Mouse (Mus musculus): ENCODE results near the gene Gpr62. TPM values are rescaled to one million over a fixed set of nuclear protein-coding genes. Genes with fewer than 3 reads are reported as not detected.

Gpr62 gene
- polyA plus RNA-seq, 1 experiment from 2014 or later, result 0.66 TPM

- H3K9ac ChIP-seq (ENCODE audit: low read depth, low read length), result no peak overlapping the region
Observed at GRCm38 (mm10) chr9:106449947-106450346, 15.8 kb downstream of the Gpr62 start.

GRCm38 (mm10) chr9:106448498-106449031, 17.2 kb downstream of the Gpr62 start:
- peaks cover 66% of the 10 kb centered on the region for H3K4me1 ChIP-seq (ENCODE audit: control insufficient read depth, insufficient read depth, low read length)
- H3K9ac ChIP-seq (ENCODE audit: low read depth, low read length), result peak overlapping the region; percentile 71
- no peaks in the 10 kb centered on the region for H3K27me3 ChIP-seq (ENCODE audit: control insufficient read depth, insufficient read depth, low read length)
- H3K9me3 ChIP-seq (ENCODE audit: control insufficient read depth, low read length), result no peaks in the 10 kb centered on the region
- peak; percentile 45 for ATAC-seq (ENCODE audit: low FRiP score, low TSS enrichment)
- WGBS, result under 1% methylated on average over 23 of the region's 23 CpGs
- H3K4me3 ChIP-seq (ENCODE audit: low read length), result peak overlapping the region; percentile 47
- peak overlapping the region; percentile 78; the same call in 1 of the 2 replicates for H3K27ac ChIP-seq (ENCODE audit: low read depth, low read length)
- peak overlapping the region; percentile 71 for H3K4me2 ChIP-seq (replicated peaks; ENCODE audit: low read depth, low read length)
- H3K36me3 ChIP-seq (ENCODE audit: control insufficient read depth, insufficient read depth, low read length), result no peaks in the 10 kb centered on the region

More at GRCm38 (mm10) chr9:106449947-106450346, 15.8 kb downstream of the Gpr62 start:
- WGBS, result 81% methylated on average over 8 of the region's 8 CpGs
- no peak overlapping the region for H3K4me3 ChIP-seq (ENCODE audit: low read length)
- H3K9me3 ChIP-seq (ENCODE audit: control insufficient read depth, low read length), result no peaks in the 10 kb centered on the region
- H3K27ac ChIP-seq (ENCODE audit: low read depth, low read length), result peak overlapping the region; percentile 59; the same call in 1 of the 2 replicates
- peaks cover 67% of the 10 kb centered on the region for H3K4me1 ChIP-seq (ENCODE audit: control insufficient read depth, insufficient read depth, low read length)
- H3K27me3 ChIP-seq (ENCODE audit: control insufficient read depth, insufficient read depth, low read length), result no peaks in the 10 kb centered on the region
- ATAC-seq (ENCODE audit: low FRiP score, low TSS enrichment), result no peak
- H3K36me3 ChIP-seq (ENCODE audit: control insufficient read depth, insufficient read depth, low read length), result no peaks in the 10 kb centered on the region
- no peak overlapping the region for H3K4me2 ChIP-seq (replicated peaks; ENCODE audit: low read depth, low read length)

- Histone ChIP-seq H3K27ac (ENCODE audit: low read depth, low read length) (peak overlapping the region; percentile 74; the same call in 1 of the 2 replicates), H3K4me2 (replicated peaks; ENCODE audit: low read depth, low read length) (peak overlapping the region; percentile 71), H3K36me3 (ENCODE audit: control insufficient read depth, insufficient read depth, low read length) (no peaks in the 10 kb centered on the region), H3K4me1 (ENCODE audit: control insufficient read depth, insufficient read depth, low read length) (peaks cover 63% of the 10 kb centered on the region), H3K27me3 (ENCODE audit: control insufficient read depth, insufficient read depth, low read length) (no peaks in the 10 kb centered on the region), H3K4me3 (ENCODE audit: low read length) (peak overlapping the region; percentile 47), H3K9ac (ENCODE audit: low read depth, low read length) (peak overlapping the region; percentile 71; the same call in 1 of the 2 replicates), H3K9me3 (ENCODE audit: control insufficient read depth, low read length) (no peaks in the 10 kb centered on the region)
- 0 out of 2 replicates have a peak, but pooled peaks have one; percentile 0 for ATAC-seq (ENCODE audit: low FRiP score, low TSS enrichment)
- 36% methylated on average over 9 of the region's 9 CpGs for WGBS
Observed at GRCm38 (mm10) chr9:106447951-106448350, 17.8 kb downstream of the Gpr62 start.

GRCm38 (mm10) chr9:106447348-106447747, 18.4 kb downstream of the Gpr62 start, which contains the start of the genes Abhd14b and Abhd14a:
Gene Abhd14b, plus strand, starts transcription at chr9:106447459.
Gene Abhd14a, minus strand, starts transcription at chr9:106447678.
- WGBS, result under 1% methylated on average over 24 of the region's 24 CpGs
- no peaks in the 10 kb centered on the region for H3K36me3 ChIP-seq (ENCODE audit: control insufficient read depth, insufficient read depth, low read length)
- H3K4me3 ChIP-seq (ENCODE audit: low read length), result peak within 1 kb of the TSS; percentile 47
- no peaks in the 10 kb centered on the region for H3K9me3 ChIP-seq (ENCODE audit: control insufficient read depth, low read length)
- no peaks in the 10 kb centered on the region for H3K27me3 ChIP-seq (ENCODE audit: control insufficient read depth, insufficient read depth, low read length)
- peak; percentile 86 for ATAC-seq (ENCODE audit: low FRiP score, low TSS enrichment)
- H3K27ac ChIP-seq (ENCODE audit: low read depth, low read length), result peak within 1 kb of the TSS; percentile 78; the same call in 1 of the 2 replicates
- peak within 1 kb of the TSS; percentile 71 for H3K9ac ChIP-seq (ENCODE audit: low read depth, low read length)
- H3K4me1 ChIP-seq (ENCODE audit: control insufficient read depth, insufficient read depth, low read length), result peaks cover 57% of the 10 kb centered on the region
- peak within 1 kb of the TSS; percentile 71 for H3K4me2 ChIP-seq (replicated peaks; ENCODE audit: low read depth, low read length)

GRCm38 (mm10) chr9:106444836-106445235, 20.9 kb downstream of the Gpr62 start:
- no peaks in the 10 kb centered on the region for H3K27me3 ChIP-seq (ENCODE audit: control insufficient read depth, insufficient read depth, low read length)
- no peaks in the 10 kb centered on the region for H3K36me3 ChIP-seq (ENCODE audit: control insufficient read depth, insufficient read depth, low read length)
- H3K9me3 ChIP-seq (ENCODE audit: control insufficient read depth, low read length), result no peaks in the 10 kb centered on the region
- no peak overlapping the region for H3K27ac ChIP-seq (ENCODE audit: low read depth, low read length)
- no peak overlapping the region for H3K4me2 ChIP-seq (replicated peaks; ENCODE audit: low read depth, low read length)
- H3K9ac ChIP-seq (ENCODE audit: low read depth, low read length), result no peak overlapping the region
- no peak overlapping the region for H3K4me3 ChIP-seq (ENCODE audit: low read length)
- ATAC-seq (ENCODE audit: low FRiP score, low TSS enrichment), result no peak
- H3K4me1 ChIP-seq (ENCODE audit: control insufficient read depth, insufficient read depth, low read length), result peaks cover 35% of the 10 kb centered on the region
- WGBS, result 66% methylated on average over 4 of the region's 4 CpGs

- Histone ChIP-seq H3K36me3 (ENCODE audit: control insufficient read depth, insufficient read depth, low read length) (no peaks in the 10 kb centered on the region), H3K4me2 (replicated peaks; ENCODE audit: low read depth, low read length) (no peak overlapping the region), H3K4me3 (ENCODE audit: low read length) (no peak overlapping the region), H3K9me3 (ENCODE audit: control insufficient read depth, low read length) (no peaks in the 10 kb centered on the region), H3K4me1 (ENCODE audit: control insufficient read depth, insufficient read depth, low read length) (peaks cover 25% of the 10 kb centered on the region), H3K27me3 (ENCODE audit: control insufficient read depth, insufficient read depth, low read length) (no peaks in the 10 kb centered on the region), H3K9ac (ENCODE audit: low read depth, low read length) (no peak overlapping the region), H3K27ac (ENCODE audit: low read depth, low read length) (no peak overlapping the region)
- ATAC-seq (ENCODE audit: low FRiP score, low TSS enrichment), result no peak
- 79% methylated on average over 5 of the region's 5 CpGs for WGBS
Observed at GRCm38 (mm10) chr9:106442680-106443079, 23.1 kb downstream of the Gpr62 start.

- no peak overlapping the region for H3K9ac ChIP-seq (ENCODE audit: low read depth, low read length)
- ATAC-seq (ENCODE audit: low FRiP score, low TSS enrichment), result no peak
- 78% methylated on average over 9 of the region's 9 CpGs for WGBS
- H3K4me1 ChIP-seq (ENCODE audit: control insufficient read depth, insufficient read depth, low read length), result peaks cover 17% of the 10 kb centered on the region
- H3K27ac ChIP-seq (ENCODE audit: low read depth, low read length), result no peak overlapping the region
- H3K9me3 ChIP-seq (ENCODE audit: control insufficient read depth, low read length), result no peaks in the 10 kb centered on the region
- no peak overlapping the region for H3K4me3 ChIP-seq (ENCODE audit: low read length)
- H3K4me2 ChIP-seq (replicated peaks; ENCODE audit: low read depth, low read length), result no peak overlapping the region
- H3K36me3 ChIP-seq (ENCODE audit: control insufficient read depth, insufficient read depth, low read length), result peaks cover 26% of the 10 kb centered on the region
- no peaks in the 10 kb centered on the region for H3K27me3 ChIP-seq (ENCODE audit: control insufficient read depth, insufficient read depth, low read length)
Observed at GRCm38 (mm10) chr9:106436566-106436965, 29.2 kb downstream of the Gpr62 start.

GRCm38 (mm10) chr9:106433389-106433788, 32.3 kb downstream of the Gpr62 start:
- no peaks in the 10 kb centered on the region for H3K9me3 ChIP-seq (ENCODE audit: control insufficient read depth, low read length)
- H3K4me3 ChIP-seq (ENCODE audit: low read length), result no peak overlapping the region
- no peak overlapping the region for H3K9ac ChIP-seq (ENCODE audit: low read depth, low read length)
- 68% methylated on average over 7 of the region's 7 CpGs for WGBS
- H3K27ac ChIP-seq (ENCODE audit: low read depth, low read length), result no peak overlapping the region
- no peak overlapping the region for H3K4me2 ChIP-seq (replicated peaks; ENCODE audit: low read depth, low read length)
- no peak for ATAC-seq (ENCODE audit: low FRiP score, low TSS enrichment)
- H3K36me3 ChIP-seq (ENCODE audit: control insufficient read depth, insufficient read depth, low read length), result peaks cover 35% of the 10 kb centered on the region
- H3K4me1 ChIP-seq (ENCODE audit: control insufficient read depth, insufficient read depth, low read length), result peaks cover 16% of the 10 kb centered on the region
- H3K27me3 ChIP-seq (ENCODE audit: control insufficient read depth, insufficient read depth, low read length), result no peaks in the 10 kb centered on the region

- no peaks in the 10 kb centered on the region for H3K9me3 ChIP-seq (ENCODE audit: control insufficient read depth, low read length)
- H3K4me3 ChIP-seq (ENCODE audit: low read length), result peak overlapping the region; percentile 91
- no peaks in the 10 kb centered on the region for H3K27me3 ChIP-seq (ENCODE audit: control insufficient read depth, insufficient read depth, low read length)
- ATAC-seq (ENCODE audit: low FRiP score, low TSS enrichment), result no peak
- H3K4me2 ChIP-seq (replicated peaks; ENCODE audit: low read depth, low read length), result peak overlapping the region; percentile 81
- WGBS, result 5% methylated on average over 4 of the region's 4 CpGs
- peaks cover 5% of the 10 kb centered on the region; the same call in 1 of the 2 replicates for H3K4me1 ChIP-seq (ENCODE audit: control insufficient read depth, insufficient read depth, low read length)
- peak overlapping the region; percentile 99 for H3K9ac ChIP-seq (ENCODE audit: low read depth, low read length)
- H3K36me3 ChIP-seq (ENCODE audit: control insufficient read depth, insufficient read depth, low read length), result peaks cover 35% of the 10 kb centered on the region
- peak overlapping the region; percentile 99 for H3K27ac ChIP-seq (ENCODE audit: low read depth, low read length)
Observed at GRCm38 (mm10) chr9:106430015-106430264, 35.8 kb downstream of the Gpr62 start.

All from kidney, embryonic 14.5 days (tissue).